Mouse (Mus musculus) left cerebral cortex, adult 2 months (tissue): Measurements from ENCODE around the gene Lurap1. TPM values are rescaled to one million over a fixed set of nuclear protein-coding genes. Genes with fewer than 3 reads are reported as not detected.

ENCODE experiments used
- DNase-seq, 2 experiments: peaks; one replicate each; pipeline ENCODE4 v3.0.0; 2021 to 2022; ENCODE audit warnings: low spot score in 2 of 2, mixed read lengths in 1 of 2; ENCODE audit errors: extremely low spot score in 1 of 2
- H3K27ac ChIP-seq: fragments of 200-600 bp; 2 replicates; pipeline ENCODE4 v1.8.1; 2022
- H3K4me3 ChIP-seq: fragments of 200-600 bp; 2 replicates; pipeline ENCODE4 v1.8.1; 2022
- CTCF ChIP-seq: fragments of 200-600 bp; IDR thresholded peaks from 2 replicates; pipeline ENCODE4 v1.8.1; 2022; ENCODE audit warnings: antibody characterized with exemption, mild to moderate bottlenecking, moderate library complexity
- intact Hi-C: fragments of 180-260 bp; cut with DNase I; formaldehyde crosslinking; loops from one replicate; pipeline ENCODE4 v1.15.1; 2025
- total RNA-seq, 2 experiments: library from RNA; stranded (reverse); gene quantifications; 2 replicates each; pipeline ENCODE4 v1.2.3; 2021

Gene Lurap1
- total RNA-seq, 2 experiments from 2014 or later = 28.4 to 31.2 TPM

DNA sequence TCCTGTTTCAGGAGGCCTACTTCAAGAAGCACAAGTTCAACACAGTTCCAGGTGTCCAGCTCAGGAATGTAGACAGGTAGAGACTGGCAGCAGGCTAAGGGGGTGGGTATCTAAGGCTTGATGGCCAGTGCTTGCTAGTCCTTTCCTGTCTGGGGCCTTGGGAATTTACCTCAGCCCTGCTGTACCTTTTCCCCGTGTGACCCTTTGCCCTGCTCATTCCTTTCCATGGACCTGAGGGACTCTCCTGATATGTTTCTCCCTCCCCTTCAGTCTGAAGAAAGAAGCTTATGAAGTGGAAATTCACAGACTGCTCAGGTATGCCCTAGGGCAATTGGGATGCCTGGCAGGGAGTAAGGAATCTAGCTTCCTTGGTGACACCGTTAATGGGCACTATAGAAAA, 6.7 kb upstream of the Lurap1 start:
- intact Hi-C loops = no loop called here
- no peak for TF ChIP-seq CTCF
- no peak for DNase-seq
- Histone ChIP-seq H3K27ac (no peak overlapping the region), H3K4me3 (no peak overlapping the region)

DNA sequence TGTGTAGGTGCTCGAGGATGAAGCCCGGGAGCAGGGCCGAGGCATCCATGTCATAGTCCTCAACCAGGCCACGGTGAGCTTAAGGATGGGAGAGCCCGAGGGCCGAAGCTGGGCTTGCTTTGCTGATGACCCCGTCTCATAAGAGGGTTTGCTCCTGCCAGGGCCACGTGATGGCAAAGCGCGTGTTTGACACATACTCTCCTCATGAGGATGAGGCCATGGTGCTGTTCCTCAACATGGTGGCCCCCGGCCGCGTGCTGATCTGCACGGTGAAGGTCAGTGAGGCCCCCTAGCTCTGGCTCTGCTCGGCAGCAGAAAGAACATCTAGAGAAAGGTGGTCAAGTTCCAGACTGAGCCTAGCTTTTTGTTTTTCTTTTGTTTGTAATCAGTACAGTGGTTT, 1.6 kb upstream of the Lurap1 start:
- TF ChIP-seq CTCF = no peak
- DNase-seq = no peak
- H3K4me3 ChIP-seq = no peak overlapping the region

DNA sequence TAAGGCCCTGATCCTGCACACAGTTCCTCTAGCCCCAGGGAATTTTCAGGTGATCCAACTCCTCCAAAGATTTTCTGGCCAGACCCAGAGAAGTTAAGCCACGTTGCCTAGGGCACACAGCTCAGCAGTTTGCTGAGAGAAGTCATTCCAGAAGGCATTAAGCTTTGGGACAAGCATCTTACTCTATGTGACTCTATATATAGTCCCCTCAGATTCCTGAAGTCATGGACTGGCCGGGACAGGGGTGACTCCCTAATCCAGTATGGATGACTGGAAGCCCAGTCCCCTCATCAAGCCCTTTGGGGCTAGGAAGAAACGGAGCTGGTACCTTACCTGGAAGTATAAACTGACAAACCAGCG, 296 bp downstream of the Lurap1 start:
- Histone ChIP-seq H3K4me3 (peak overlapping the region; percentile 65), H3K27ac (peak overlapping the region; percentile 90)
- TF ChIP-seq CTCF = no peak
- intact Hi-C loops = loop anchor here (5.0 kb wide), 1 partner anchor 406 kb away; the partner anchor contains the start of genes Gpbp1l1 and Tmem69
- no peak for DNase-seq

More for the DNA sequence above, 1.6 kb upstream of the Lurap1 start:
- no peak overlapping the region for H3K27ac ChIP-seq
- intact Hi-C loops = loop anchor here (5.0 kb wide), 1 partner anchor 405 kb away; the partner anchor contains the start of genes Gpbp1l1 and Tmem69

DNA sequence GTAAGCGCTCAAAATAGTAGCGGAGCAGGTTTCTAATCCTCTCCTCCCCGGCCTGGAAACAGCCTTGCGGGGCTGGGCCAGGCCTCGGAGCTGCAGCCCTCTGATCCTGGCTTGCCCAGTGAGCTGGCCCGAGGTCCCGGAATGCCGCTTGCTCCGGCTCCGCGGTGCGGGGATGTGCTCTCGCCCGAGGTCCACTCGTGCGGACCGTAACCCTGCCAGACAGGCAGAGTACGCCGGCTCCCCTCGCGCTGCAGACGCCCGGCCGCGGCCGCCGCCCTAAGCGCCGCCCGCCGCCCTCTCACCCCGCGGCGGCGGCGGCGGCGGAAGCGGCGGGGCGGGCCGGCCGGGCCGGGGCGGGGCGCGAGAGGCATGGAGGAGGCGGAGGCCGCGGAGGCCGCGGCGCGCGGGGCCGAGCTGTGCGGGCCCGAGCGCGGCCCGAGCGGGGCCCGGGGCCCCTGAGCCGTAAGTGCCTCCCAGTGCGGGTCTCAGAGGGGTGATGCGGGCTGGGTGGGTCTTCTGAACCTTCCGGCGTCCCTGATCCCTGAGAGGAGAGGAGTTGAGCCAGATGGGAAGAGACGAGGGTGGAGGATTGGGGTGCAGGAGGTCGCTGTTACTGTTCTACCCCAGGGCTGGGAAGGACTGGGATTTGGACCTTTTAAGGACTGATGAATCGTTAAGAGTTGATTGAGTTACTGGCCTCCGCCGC, 829 bp downstream of the Lurap1 start:
- Histone ChIP-seq H3K27ac (peak overlapping the region; percentile 95), H3K4me3 (peak overlapping the region; percentile 65)
- intact Hi-C loops = loop anchor here (5.0 kb wide), 1 partner anchor 407 kb away; the partner anchor contains the start of genes Gpbp1l1 and Tmem69
- peak; percentile 65 to 66 for DNase-seq
- TF ChIP-seq CTCF = no peak

DNA sequence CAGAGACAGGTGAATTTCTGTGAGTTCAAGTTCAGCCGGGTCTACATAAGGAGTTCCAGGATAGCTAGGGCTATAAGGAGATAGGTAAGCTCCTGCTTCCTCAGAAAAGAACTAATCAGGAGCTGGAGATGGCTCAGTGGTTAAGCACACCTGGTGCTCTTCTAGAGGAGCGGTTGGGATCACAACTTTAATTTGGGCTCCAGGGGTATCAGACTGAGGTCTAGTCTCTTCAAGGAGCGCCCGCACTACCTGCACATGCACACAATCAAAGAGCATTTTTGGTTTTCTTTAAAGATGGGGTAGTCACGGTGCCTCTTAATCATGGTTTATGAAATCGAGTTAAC, 1.4 kb downstream of the Lurap1 start:
- TF ChIP-seq CTCF = no peak
- peak overlapping the region; percentile 95 for H3K27ac ChIP-seq
- intact Hi-C loops = loop anchor here (5.0 to 10.0 kb wide), 2 partner anchors 408 to 845 kb away; partner anchors contain the start of genes Gpbp1l1, Hectd3, Tmem69 and Urod
- no peak for DNase-seq
- H3K4me3 ChIP-seq = peak overlapping the region; percentile 65

DNA sequence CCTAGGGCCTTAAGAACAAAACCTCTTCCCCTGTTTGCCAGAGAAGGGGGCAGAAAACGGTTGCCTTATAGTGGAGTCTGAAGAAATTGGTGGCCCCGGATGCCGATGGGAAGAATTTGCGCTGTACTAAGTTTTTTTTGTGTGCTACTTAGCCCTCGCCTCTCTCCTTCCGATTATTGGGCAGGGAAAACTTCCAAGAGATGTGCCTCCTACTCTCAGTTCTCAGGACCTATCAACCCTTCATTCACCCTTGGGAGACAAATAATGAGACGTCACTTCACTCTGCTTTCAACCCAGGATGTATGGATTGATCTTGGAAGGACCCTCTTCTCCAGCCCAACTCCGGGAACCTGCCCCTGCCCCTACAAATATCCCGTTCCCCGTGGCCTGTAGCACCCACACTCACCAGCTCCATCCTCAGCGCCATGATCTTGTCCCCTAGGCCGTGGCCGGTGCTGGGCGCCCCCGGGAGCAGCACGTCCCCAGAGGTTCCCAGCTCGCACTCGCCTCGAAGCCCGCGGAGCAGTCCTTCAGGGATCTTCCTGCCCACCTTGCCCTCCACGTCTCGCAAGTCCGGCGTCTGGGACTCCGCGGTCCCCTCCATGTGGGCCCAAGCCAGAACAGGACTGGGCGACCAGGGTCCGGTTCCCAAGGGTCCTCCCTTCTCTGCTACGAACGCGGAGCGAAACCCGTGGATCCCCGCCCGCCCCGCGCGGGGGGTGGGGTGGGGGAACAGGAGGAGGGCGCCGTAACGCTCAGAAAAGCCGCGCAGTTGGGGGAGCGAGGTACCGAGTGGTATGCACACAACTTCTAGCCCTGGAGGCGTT, 7.0 kb downstream of the Lurap1 start:
- intact Hi-C loops = loop anchor here (10.0 kb wide), 1 partner anchor 851 kb away; the partner anchor contains the start of genes Hectd3 and Urod
- H3K27ac ChIP-seq = peak overlapping the region; percentile 89
- no peak for TF ChIP-seq CTCF
- H3K4me3 ChIP-seq = peak overlapping the region; percentile 67
- peak; percentile 76 to 78 for DNase-seq

DNA sequence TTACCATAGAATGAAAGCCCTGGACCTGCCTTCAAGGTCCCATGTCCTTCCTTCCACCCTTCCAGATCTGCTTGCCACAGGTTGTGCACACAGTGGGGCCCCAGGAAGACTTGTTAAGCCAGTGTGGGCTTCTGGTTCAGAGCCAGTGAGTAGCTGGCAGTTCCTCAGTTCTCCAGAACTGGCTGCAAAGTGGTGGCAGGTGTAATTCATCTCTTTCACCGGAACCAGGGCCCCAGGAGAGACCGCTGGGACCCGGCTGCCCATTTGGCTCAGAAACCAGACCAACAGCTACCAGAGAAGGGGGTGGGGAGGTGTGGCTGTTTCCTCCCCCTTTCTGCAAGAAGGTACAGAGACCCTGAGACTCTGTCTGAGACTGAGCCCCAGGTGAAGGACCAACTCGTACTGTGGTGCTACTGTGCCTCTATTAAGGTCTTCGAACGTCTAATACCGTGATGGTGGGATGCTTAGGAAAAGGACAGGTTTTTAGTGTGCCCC, 7.8 kb downstream of the Lurap1 start:
- Histone ChIP-seq H3K27ac (peak overlapping the region; percentile 89), H3K4me3 (peak overlapping the region; percentile 67)
- TF ChIP-seq CTCF = no peak; the same call in 1 of the 2 replicates
- no peak for DNase-seq
- intact Hi-C loops = loop anchor here (10.0 kb wide), 1 partner anchor 851 kb away; the partner anchor contains the start of genes Hectd3 and Urod

DNA sequence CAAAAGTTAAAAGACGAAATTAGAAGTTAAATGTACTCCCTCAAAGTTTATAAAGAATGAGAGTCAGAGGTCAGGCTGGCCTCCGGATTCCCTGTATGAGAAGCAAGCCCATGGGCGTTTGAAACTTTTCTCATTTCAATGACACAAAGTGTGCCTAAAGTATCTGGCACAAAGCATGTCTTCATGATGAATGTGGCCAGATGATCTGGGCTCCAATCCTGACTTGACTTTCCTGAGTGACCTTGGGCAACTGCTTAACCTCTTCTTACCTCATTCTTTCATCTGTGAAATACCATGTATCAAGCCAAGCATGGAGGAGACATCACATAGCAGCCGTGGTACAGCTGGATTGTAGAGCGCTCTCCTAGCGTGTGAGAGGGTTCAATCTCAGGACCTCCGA, 8.9 kb downstream of the Lurap1 start:
- DNase-seq = no peak
- TF ChIP-seq CTCF = no peak
- H3K27ac ChIP-seq = no peak overlapping the region; the same call in 1 of the 2 replicates
- intact Hi-C loops = loop anchor here (10.0 kb wide), 1 partner anchor 853 kb away; the partner anchor contains the start of genes Hectd3 and Urod
- no peak overlapping the region for H3K4me3 ChIP-seq

DNA sequence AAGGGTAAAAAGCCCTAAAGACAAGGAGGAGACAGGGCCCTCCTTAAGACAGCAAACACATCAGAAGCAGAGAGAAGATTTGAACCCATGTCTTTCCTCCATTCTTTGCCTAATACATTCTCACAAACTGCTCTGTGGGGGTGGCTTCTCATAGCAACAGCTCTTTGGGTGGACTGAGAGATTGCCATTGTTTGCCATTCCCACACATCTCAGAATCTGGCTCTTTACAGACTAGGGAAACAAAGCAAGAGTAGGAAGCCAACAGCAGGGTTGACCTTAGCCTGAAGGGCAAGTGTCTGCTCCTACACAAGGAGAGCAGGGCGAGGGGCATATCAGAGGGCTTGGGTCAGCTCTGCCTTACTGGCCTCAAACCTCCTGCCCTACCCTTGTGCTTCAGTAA, 9.4 kb downstream of the Lurap1 start:
- DNase-seq = no peak
- H3K27ac ChIP-seq = peak overlapping the region; percentile 58
- intact Hi-C loops = loop anchor here (10.0 kb wide), 1 partner anchor 853 kb away; the partner anchor contains the start of genes Hectd3 and Urod
- peak overlapping the region; percentile 16; the same call in 1 of the 2 replicates for H3K4me3 ChIP-seq
- TF ChIP-seq CTCF = no peak

DNA sequence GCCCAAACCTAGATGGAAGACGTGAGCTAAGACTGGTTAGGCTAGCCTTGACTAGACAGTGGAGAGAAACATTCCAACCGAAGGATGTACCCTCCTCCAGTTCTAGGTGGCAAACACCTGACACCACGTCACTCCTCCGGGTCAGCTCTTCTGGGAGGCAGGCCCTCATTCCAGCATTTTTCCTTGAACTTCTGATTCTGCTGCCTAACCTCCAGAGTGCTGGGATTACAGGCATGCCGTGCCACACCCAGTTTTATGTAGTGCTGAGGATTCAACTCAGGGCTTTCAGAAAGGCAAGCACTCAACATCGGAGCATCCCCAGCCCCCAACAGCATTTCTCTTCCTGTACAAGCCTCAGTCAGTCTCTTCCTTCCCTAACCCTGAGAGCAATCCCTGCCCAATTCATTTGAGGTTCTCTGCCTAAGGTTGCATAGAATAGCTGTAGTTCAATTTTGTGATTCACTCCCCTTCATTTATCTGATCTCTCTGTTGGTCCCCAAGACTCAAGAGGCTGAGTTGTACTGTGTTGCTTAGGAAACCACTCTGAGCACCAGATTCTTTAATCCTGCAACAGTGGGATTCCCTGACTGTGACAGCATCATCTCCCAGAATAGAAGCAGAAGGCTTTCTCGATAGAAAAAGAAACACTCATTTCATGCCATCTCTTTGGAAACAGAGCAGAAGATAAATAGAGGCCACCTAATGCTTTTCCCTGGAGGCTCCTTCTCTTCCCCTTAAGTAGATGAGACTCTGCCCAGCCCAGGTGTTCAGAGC, 10.2 kb downstream of the Lurap1 start:
- peak overlapping the region; percentile 58 for H3K27ac ChIP-seq
- no peak for DNase-seq
- TF ChIP-seq CTCF = no peak
- H3K4me3 ChIP-seq = no peak overlapping the region
- intact Hi-C loops = loop anchor here (10.0 kb wide), 1 partner anchor 854 kb away; the partner anchor contains the start of genes Hectd3 and Urod
